Mouse (Mus musculus) erythroblast, embryonic 14.5 days (primary cell): Measurements from ENCODE around the gene Fgfr4. TPM values are rescaled to one million over a fixed set of nuclear protein-coding genes. Genes with fewer than 3 reads are reported as not detected.
A peak's percentile ranks its signal among the peaks of the same experiment; 100 is the strongest.

ENCODE experiments used
- H3K27me3 ChIP-seq: 2 replicates; pipeline ENCODE4 v1.6.1; 2012; ENCODE audit warnings: inconsistent platforms; ENCODE audit not compliant: control insufficient read depth
- H3K36me3 ChIP-seq: 2 replicates; pipeline ENCODE4 v1.6.1; 2012; ENCODE audit warnings: mild to moderate bottlenecking, inconsistent platforms; ENCODE audit not compliant: control insufficient read depth
- H3K4me1 ChIP-seq: 2 replicates; pipeline ENCODE4 v1.6.1; 2012; ENCODE audit warnings: inconsistent platforms; ENCODE audit not compliant: control insufficient read depth
- H3K4me3 ChIP-seq: replicated peaks from 2 replicates; pipeline ENCODE3; 2012; ENCODE audit warnings: moderate library complexity, mild to moderate bottlenecking, inconsistent platforms
- H3K9me3 ChIP-seq: 2 replicates; pipeline ENCODE4 v1.6.1; 2012; ENCODE audit warnings: low read length, inconsistent platforms, mixed read lengths; ENCODE audit not compliant: control insufficient read depth
- GATA1 ChIP-seq: IDR thresholded peaks from 2 replicates; pipeline ENCODE4 v1.6.1; 2012; ENCODE audit warnings: low read length, inconsistent platforms, mixed read lengths
- TAL1 ChIP-seq: IDR thresholded peaks from 3 replicates; pipeline ENCODE4 v1.6.1; 2012; ENCODE audit warnings: low read length, inconsistent platforms, mixed read lengths
- polyA plus RNA-seq: library from polyadenylated mRNA; stranded (reverse); fragments of >175 nt; gene quantifications from 2 replicates; pipeline ENCODE4 v1.2.3, GENCODE M21; 2012

Fgfr4 gene
- polyA plus RNA-seq, 1 experiment = 0.07 TPM

DNA sequence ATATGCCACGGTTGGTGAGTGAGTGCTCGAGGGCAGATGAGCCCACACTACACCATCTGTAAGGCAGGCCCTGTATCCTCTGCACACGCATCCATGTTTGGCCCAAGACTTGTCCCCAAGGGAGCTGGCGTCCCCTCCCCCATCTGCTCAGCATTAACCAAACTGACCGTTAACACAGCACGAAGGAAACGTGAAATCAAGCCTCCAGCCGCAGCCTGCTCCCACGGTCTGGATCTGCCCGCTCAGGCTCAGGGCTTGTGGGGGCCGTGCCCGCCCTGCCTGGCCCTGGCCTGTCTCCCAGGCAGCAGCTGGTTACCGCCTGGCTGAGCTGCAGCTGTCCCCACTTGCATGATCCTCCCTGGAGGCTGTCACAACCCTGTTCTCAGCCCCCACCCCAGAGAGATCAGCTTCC lies 16.5 kb downstream of the Fgfr4 start:
- H3K27me3 ChIP-seq = peaks cover 12% of the 10 kb centered on the region
- H3K9me3 ChIP-seq = peaks cover 3% of the 10 kb centered on the region
- H3K4me1 ChIP-seq = peaks cover 5% of the 10 kb centered on the region
- TF ChIP-seq TAL1 (no peak), GATA1 (no peak)
- peaks cover 3% of the 10 kb centered on the region; the same call in 1 of the 2 replicates for H3K36me3 ChIP-seq
- no peak overlapping the region for H3K4me3 ChIP-seq

DNA sequence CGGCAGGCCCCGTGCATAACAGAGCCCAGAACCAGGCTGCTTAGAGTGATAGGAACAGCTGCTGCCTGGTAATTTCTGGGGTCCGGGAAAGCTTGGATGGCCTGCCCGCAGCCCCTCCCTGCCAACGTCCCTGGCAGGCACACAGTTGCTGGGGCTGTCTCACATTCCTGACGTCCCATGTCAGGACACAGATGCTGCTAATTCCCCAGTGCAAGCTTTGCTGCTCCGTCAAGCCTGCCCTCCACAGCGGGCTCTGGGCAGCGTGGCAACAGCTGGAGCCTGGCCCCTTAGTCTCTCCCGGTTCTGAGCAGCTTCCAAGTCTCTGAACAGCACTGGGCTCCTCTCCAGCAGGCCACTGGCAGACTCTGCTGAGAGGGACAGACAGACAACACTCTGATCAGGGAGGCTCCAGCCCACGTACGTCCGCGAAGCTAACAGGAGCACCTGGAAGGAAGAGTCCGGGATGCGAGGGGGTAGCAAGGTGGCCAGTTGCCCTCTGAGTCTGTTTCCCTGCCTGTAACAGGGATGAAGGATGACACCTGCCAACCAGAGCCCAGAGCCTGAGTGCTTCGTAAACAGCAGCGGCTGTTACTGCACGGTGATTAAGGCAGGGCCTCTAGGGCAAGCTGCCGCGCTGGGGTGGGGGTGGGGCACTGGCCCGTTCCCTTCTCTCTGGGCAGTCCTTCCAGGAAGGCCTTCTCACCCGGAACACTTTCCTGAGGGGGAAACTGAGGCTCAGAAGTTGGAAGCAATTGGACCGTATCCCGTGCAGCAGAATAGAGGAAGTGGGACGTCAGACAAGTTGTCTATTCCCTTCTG lies 19.3 kb downstream of the Fgfr4 start:
- TF ChIP-seq GATA1 = no peak
- TF ChIP-seq TAL1 = no peak
- no peak overlapping the region for H3K4me3 ChIP-seq
- peaks cover 12% of the 10 kb centered on the region for H3K27me3 ChIP-seq
- H3K36me3 ChIP-seq = peaks cover 3% of the 10 kb centered on the region; the same call in 1 of the 2 replicates
- peaks cover 5% of the 10 kb centered on the region for H3K4me1 ChIP-seq
- peaks cover 3% of the 10 kb centered on the region for H3K9me3 ChIP-seq

DNA sequence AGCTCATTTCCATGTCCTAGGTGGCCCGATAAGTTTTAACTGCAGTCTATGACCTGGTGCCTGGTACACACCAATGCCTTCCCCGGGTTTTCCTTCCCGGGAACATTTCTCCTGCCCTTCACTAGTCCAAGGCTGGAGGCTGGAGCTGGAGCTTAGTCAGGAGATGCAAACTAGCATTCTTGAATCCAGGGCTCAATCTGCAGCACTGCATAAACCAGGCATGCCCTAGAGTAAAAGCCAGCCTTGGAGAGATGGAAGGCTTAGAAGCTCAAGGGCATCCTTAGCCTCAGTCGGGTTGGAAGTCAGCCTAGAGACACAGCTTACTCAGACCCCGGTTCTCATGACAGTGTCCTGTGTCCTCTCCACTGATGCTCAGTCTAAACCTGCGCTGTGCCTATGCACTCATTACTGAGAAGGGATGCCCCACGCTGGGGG lies 19.9 kb downstream of the Fgfr4 start:
- Histone ChIP-seq H3K27me3 (peaks cover 12% of the 10 kb centered on the region), H3K4me1 (peaks cover 5% of the 10 kb centered on the region), H3K4me3 (no peak overlapping the region), H3K9me3 (peaks cover 3% of the 10 kb centered on the region), H3K36me3 (peaks cover 3% of the 10 kb centered on the region; the same call in 1 of the 2 replicates)
- no peak for TF ChIP-seq GATA1
- TF ChIP-seq TAL1 = no peak

DNA sequence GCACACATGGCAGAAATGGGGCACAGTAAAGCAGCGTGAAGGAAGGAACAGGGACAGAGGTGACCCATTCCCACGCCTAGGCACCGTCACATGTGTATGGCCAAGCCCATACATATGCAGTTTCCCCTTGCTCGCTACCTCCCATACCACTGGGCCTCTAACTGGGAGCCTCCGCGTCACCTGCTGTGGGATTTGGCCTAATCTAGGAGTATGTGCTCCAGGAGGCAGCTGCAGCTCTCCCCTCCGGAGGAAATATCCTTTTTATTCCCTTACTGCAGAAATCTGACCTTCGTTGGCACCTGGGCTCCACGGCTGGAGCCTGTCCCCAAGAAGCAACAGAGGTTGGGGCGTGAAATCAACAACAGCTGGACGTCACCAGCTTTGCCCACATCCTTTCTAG lies 21.9 kb downstream of the Fgfr4 start:
- H3K36me3 ChIP-seq = no peaks in the 10 kb centered on the region; the same call in 1 of the 2 replicates
- H3K9me3 ChIP-seq = peaks cover 6% of the 10 kb centered on the region
- H3K4me1 ChIP-seq = peaks cover 5% of the 10 kb centered on the region
- H3K4me3 ChIP-seq = no peak overlapping the region
- no peak for TF ChIP-seq TAL1
- TF ChIP-seq GATA1 = no peak
- H3K27me3 ChIP-seq = peaks cover 12% of the 10 kb centered on the region

GRCm38 (mm10) chr13:55176265-55176664 lies 23.8 kb downstream of the Fgfr4 start:
- Histone ChIP-seq H3K36me3 (no peaks in the 10 kb centered on the region; the same call in 1 of the 2 replicates), H3K4me3 (no peak overlapping the region), H3K27me3 (peaks cover 12% of the 10 kb centered on the region), H3K9me3 (peaks cover 7% of the 10 kb centered on the region), H3K4me1 (peaks cover 11% of the 10 kb centered on the region)
- TF ChIP-seq GATA1 = no peak
- no peak for TF ChIP-seq TAL1

DNA sequence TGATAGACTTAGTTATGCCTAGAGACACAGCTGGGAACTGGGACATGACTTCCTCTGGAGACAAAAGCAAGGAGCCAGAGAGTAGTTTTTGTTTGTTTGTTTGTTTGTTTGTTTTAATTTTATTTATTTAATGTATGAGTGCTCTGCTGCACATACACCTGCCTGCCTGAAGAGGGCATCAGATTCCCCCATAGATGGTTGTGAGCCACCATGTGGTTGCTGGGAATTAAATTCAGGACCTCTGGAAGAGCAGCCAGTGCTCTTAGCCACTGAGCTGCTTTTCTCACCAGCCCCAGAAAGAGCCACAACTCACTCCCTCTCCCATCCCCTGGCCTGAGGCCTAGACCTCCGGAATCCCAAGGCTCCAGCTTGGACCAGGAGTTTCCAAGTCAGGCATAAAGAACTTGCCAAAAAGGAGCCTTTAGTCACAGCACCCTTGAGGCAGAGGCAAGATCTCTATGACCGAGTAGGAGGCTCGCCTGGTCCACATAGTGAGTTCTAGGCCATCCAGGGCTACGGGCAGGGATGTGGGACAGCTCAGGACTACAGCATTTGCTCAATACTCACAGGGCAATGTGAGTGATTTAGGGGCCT lies 25.6 kb downstream of the Fgfr4 start:
- Histone ChIP-seq H3K4me3 (no peak overlapping the region), H3K9me3 (peaks cover 7% of the 10 kb centered on the region), H3K27me3 (0 out of 2 replicates have a peak, but pooled peaks cover 2% of the 10 kb centered on the region), H3K4me1 (peaks cover 18% of the 10 kb centered on the region), H3K36me3 (no peaks in the 10 kb centered on the region; the same call in 1 of the 2 replicates)
- TF ChIP-seq GATA1 = no peak
- no peak for TF ChIP-seq TAL1

DNA sequence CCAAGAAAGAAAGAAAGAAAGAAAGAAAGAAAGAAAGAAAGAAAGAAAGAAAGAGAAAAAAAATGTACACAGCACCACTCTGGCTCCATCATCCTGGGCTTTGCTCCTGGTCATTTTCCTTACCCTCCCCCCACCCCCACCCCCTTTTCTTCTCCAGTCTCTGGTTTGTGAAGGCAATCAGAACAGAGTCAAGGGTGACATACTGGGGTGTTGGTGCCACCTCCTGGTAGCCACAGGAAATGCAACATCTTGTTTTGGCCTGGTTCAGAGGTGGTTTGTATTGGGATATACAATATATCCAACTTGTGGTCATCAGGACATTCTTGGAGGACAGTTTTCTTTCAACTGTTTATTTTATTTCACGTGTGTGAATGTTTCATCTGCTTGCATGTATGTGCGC lies 26.1 kb downstream of the Fgfr4 start:
- Histone ChIP-seq H3K4me3 (no peak overlapping the region), H3K4me1 (peaks cover 23% of the 10 kb centered on the region), H3K36me3 (no peaks in the 10 kb centered on the region; the same call in 1 of the 2 replicates), H3K27me3 (0 out of 2 replicates have a peak, but pooled peaks cover 2% of the 10 kb centered on the region), H3K9me3 (peaks cover 7% of the 10 kb centered on the region)
- TF ChIP-seq TAL1 (no peak), GATA1 (no peak)

DNA sequence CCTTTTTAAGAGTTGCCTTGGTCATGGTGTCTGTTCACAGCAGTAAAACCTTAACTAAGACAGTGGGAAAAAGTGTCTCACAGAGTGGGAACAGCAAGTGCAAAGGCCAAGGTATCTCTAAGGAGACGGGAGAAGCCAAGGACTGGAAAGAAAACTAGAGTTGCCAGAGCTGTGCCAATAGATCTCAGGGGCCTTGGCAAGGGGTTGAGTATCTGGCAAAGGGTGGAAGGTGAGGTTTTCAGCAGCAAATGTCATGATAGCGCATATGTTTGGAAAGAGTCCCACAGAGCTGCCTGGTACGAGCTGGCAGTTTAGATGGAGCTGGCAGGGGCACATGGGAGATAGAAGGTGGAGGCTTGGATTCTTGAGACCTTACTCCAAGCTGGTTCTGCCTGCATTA lies 27.2 kb downstream of the Fgfr4 start:
- H3K9me3 ChIP-seq = peaks cover 7% of the 10 kb centered on the region
- H3K4me3 ChIP-seq = no peak overlapping the region
- H3K36me3 ChIP-seq = no peaks in the 10 kb centered on the region; the same call in 1 of the 2 replicates
- H3K4me1 ChIP-seq = peaks cover 23% of the 10 kb centered on the region
- no peak for TF ChIP-seq TAL1
- no peak for TF ChIP-seq GATA1
- no peaks in the 10 kb centered on the region for H3K27me3 ChIP-seq

GRCm38 (mm10) chr13:55181786-55182172 lies 29.3 kb downstream of the Fgfr4 start:
- Histone ChIP-seq H3K4me1 (peaks cover 23% of the 10 kb centered on the region), H3K4me3 (peak overlapping the region; percentile 50), H3K36me3 (no peaks in the 10 kb centered on the region; the same call in 1 of the 2 replicates), H3K27me3 (no peaks in the 10 kb centered on the region), H3K9me3 (peaks cover 7% of the 10 kb centered on the region)
- no peak for TF ChIP-seq GATA1
- TF ChIP-seq TAL1 = no peak
